Mouse (Mus musculus) myocyte (in vitro differentiated cells): ENCODE results near the gene Actn4.

Experiments used
- CEBPB ChIP-seq: IDR thresholded peaks from 2 replicates; pipeline ENCODE4 v1.6.1; 2011; ENCODE audit warnings: mild to moderate bottlenecking, moderate library complexity; ENCODE audit not compliant: poor library complexity, insufficient read depth, severe bottlenecking
- MAX ChIP-seq: IDR thresholded peaks from one replicate; pipeline ENCODE4 v1.6.1; 2011; ENCODE audit warnings: low read depth, mild to moderate bottlenecking, control low read depth
- MYOD1 ChIP-seq, 3 experiments: IDR thresholded peaks; one replicate each; pipeline ENCODE4 v1.6.1; 2011; ENCODE audit warnings: control low read depth in 2 of 3, low read depth in 2 of 3, mild to moderate bottlenecking in 2 of 3, moderate library complexity in 1 of 3; ENCODE audit not compliant: insufficient read length in 2 of 3, control insufficient read depth in 1 of 3
- POLR2A ChIP-seq: IDR thresholded peaks from one replicate; pipeline ENCODE4 v1.6.1; 2011; ENCODE audit warnings: low read depth, mild to moderate bottlenecking, control low read depth, moderate library complexity; ENCODE audit not compliant: insufficient read length
- POLR2AphosphoS2 ChIP-seq: IDR thresholded peaks from one replicate; pipeline ENCODE4 v1.6.1; 2011; ENCODE audit warnings: low read depth, control low read depth; ENCODE audit not compliant: insufficient read length
- TCF3 ChIP-seq: IDR thresholded peaks from one replicate; pipeline ENCODE4 v1.6.1; 2011; ENCODE audit warnings: low read depth, control low read depth; ENCODE audit not compliant: insufficient read length
- USF1 ChIP-seq: IDR thresholded peaks from one replicate; pipeline ENCODE4 v1.6.1; 2011; ENCODE audit warnings: low read depth, mild to moderate bottlenecking, control low read depth, moderate library complexity

DNA sequence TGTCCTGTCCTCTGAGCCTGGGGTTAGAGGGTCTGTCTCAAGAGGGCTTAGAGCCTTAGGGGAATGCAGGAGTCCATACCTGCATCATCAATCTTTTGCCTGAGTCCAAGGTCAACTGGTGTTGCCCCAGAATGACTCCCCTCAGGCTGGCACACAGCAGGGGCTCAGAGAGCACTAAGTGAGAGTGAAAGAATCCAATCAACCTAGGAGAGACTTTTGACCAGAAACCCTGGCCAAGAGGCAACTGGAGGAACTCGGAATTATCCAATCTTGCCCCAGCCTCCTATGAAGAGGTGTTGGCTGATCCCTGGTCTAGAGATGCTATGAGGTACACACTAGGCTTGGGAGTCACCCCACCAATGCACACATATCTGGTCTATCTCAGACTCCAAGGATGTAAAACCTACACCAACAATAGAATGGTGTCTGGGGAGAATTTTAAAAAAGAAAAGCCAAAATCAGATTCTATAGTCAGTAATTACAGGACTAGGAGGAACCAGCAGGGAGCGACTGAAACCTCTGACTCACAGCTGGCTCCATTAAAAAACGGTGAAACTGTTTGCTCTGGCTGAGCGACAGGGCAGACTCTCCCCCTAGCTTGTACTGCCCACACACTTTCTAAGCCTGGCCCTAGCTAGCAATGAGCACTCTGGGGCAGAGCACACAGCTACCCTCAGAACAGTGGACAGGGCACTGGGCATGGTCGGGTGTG, 31.7 kb downstream of the Actn4 start:
- TF ChIP-seq MAX, result no peak
- no peak for TF ChIP-seq POLR2AphosphoS2
- TF ChIP-seq CEBPB, result no peak
- peak; percentile 39 for TF ChIP-seq POLR2A
- peak in 1 of 3 experiments; percentile 18 for TF ChIP-seq MYOD1 (IDR thresholded peaks at IDR 0.05; ENCODE audit: control insufficient read depth in 1 of 3, insufficient read length in 2 of 3, low read depth in 2 of 3)
- no peak for TF ChIP-seq USF1
- TF ChIP-seq TCF3, result no peak
